Mouse (Mus musculus) midbrain, embryonic 12.5 days (tissue): Measurements from ENCODE around the gene Rnf144a. TPM values are rescaled to one million over a fixed set of nuclear protein-coding genes. Genes with fewer than 3 reads are reported as not detected.
A peak's percentile ranks its signal among the peaks of the same experiment; 100 is the strongest.

ENCODE experiments used
- ATAC-seq: fragments of 200-750 bp; cut with Nextera tagmentation; 2 replicates; pipeline ENCODE4 v1.8.0; 2017; ENCODE audit warnings: low read depth, moderate TSS enrichment, moderate library complexity; ENCODE audit not compliant: low FRiP score
- H3K27ac ChIP-seq: fragments of 300-500 bp; sonication (generic); replicated peaks from 2 replicates; pipeline ENCODE4 v1.5.1; 2016; ENCODE audit warnings: mild to moderate bottlenecking
- H3K27me3 ChIP-seq: fragments of 300-500 bp; sonication (generic); 2 replicates; pipeline ENCODE4 v1.6.1; 2016; ENCODE audit warnings: mild to moderate bottlenecking
- H3K36me3 ChIP-seq: fragments of 300-500 bp; sonication (generic); 2 replicates; pipeline ENCODE4 v1.6.1; 2016
- H3K4me1 ChIP-seq: fragments of 300-500 bp; sonication (generic); 2 replicates; pipeline ENCODE4 v1.6.1; 2016
- H3K4me2 ChIP-seq: fragments of 300-500 bp; sonication (generic); replicated peaks from 2 replicates; pipeline ENCODE4 v1.6.1; 2016; ENCODE audit warnings: mild to moderate bottlenecking, moderate library complexity
- H3K4me3 ChIP-seq: fragments of 300-500 bp; sonication (generic); 2 replicates; pipeline ENCODE4 v1.5.1; 2016; ENCODE audit warnings: mild to moderate bottlenecking
- H3K9ac ChIP-seq: fragments of 300-500 bp; sonication (generic); replicated peaks from 2 replicates; pipeline ENCODE4 v1.6.1; 2016; ENCODE audit warnings: mild to moderate bottlenecking, moderate library complexity
- H3K9me3 ChIP-seq: fragments of 300-500 bp; sonication (generic); 2 replicates; pipeline ENCODE4 v1.6.1; 2016; ENCODE audit warnings: mild to moderate bottlenecking
- WGBS: fragments of 180-500 bp; shearing (Covaris S2); methylation state at CpG from one replicate; pipeline ENCODE4 v1.1.7; 2016; 5-methylcytosine and 5-hydroxymethylcytosine counted together
- polyA plus RNA-seq: library from polyadenylated mRNA; unstranded; fragments of >200 nt; fragmentation: Nextera tagmentation; extraction: Ambion mirVana; gene quantifications from 2 replicates; pipeline ENCODE4 v1.2.1, GENCODE M21; 2016

The Rnf144a gene
- polyA plus RNA-seq = 42.7 and 43.4 TPM in 2 replicates

- peaks cover 31% of the 10 kb centered on the region for H3K4me1 ChIP-seq
- H3K9me3 ChIP-seq = no peaks in the 10 kb centered on the region
- peak; percentile 90 for ATAC-seq
- H3K36me3 ChIP-seq = no peaks in the 10 kb centered on the region
- peak within 1 kb of the TSS; percentile 81 for H3K27ac ChIP-seq
- peak within 1 kb of the TSS; percentile 91 for H3K4me3 ChIP-seq
- peak within 1 kb of the TSS; percentile 73 for H3K4me2 ChIP-seq
- no peaks in the 10 kb centered on the region for H3K27me3 ChIP-seq
- peak within 1 kb of the TSS; percentile 98 for H3K9ac ChIP-seq
- 1% methylated on average over 32 of the region's 45 CpGs for WGBS
Measured at GRCm38 (mm10) chr12:26415104-26415771, at the start of gene Rnf144a. Rnf144a (minus strand) TSS chr12:26415254.

GRCm38 (mm10) chr12:26460091-26460490 is 45.0 kb upstream of the Rnf144a start:
- Histone ChIP-seq H3K4me1 (peaks cover 8% of the 10 kb centered on the region; the same call in 1 of the 2 replicates), H3K4me3 (no peak overlapping the region), H3K36me3 (no peaks in the 10 kb centered on the region), H3K27me3 (no peaks in the 10 kb centered on the region), H3K27ac (no peak overlapping the region), H3K9me3 (no peaks in the 10 kb centered on the region), H3K9ac (no peak overlapping the region), H3K4me2 (no peak overlapping the region)
- WGBS = 64% methylated on average over 2 of the region's 2 CpGs
- ATAC-seq = no peak

- H3K4me2 ChIP-seq = no peak within 1 kb of the TSS
- WGBS = 58% methylated on average over 13 of the region's 13 CpGs
- ATAC-seq = no peak
Measured at GRCm38 (mm10) chr12:26456028-26456698, 41.1 kb upstream of the Rnf144a start, which contains the start of gene Rsad2. Rsad2 (minus strand) TSS chr12:26456452.

GRCm38 (mm10) chr12:26454682-26455081 is 39.6 kb upstream of the Rnf144a start:
- H3K36me3 ChIP-seq = no peaks in the 10 kb centered on the region
- H3K4me3 ChIP-seq = no peak overlapping the region
- H3K9ac ChIP-seq = no peak overlapping the region
- no peaks in the 10 kb centered on the region for H3K27me3 ChIP-seq
- H3K4me1 ChIP-seq = peaks cover 8% of the 10 kb centered on the region; the same call in 1 of the 2 replicates
- no peak for ATAC-seq
- no peak overlapping the region for H3K4me2 ChIP-seq
- 64% methylated on average over 5 of the region's 5 CpGs for WGBS
- no peaks in the 10 kb centered on the region for H3K9me3 ChIP-seq
- no peak overlapping the region for H3K27ac ChIP-seq

More at GRCm38 (mm10) chr12:26456028-26456698, 41.1 kb upstream of the Rnf144a start, which contains the start of gene Rsad2:
- Histone ChIP-seq H3K36me3 (no peaks in the 10 kb centered on the region), H3K27ac (no peak within 1 kb of the TSS), H3K4me3 (no peak within 1 kb of the TSS), H3K9me3 (no peaks in the 10 kb centered on the region), H3K4me1 (peaks cover 8% of the 10 kb centered on the region; the same call in 1 of the 2 replicates), H3K9ac (no peak within 1 kb of the TSS), H3K27me3 (no peaks in the 10 kb centered on the region)

- no peak overlapping the region for H3K27ac ChIP-seq
- no peaks in the 10 kb centered on the region for H3K9me3 ChIP-seq
- H3K4me1 ChIP-seq = peaks cover 8% of the 10 kb centered on the region; the same call in 1 of the 2 replicates
- no peaks in the 10 kb centered on the region for H3K27me3 ChIP-seq
- ATAC-seq = no peak
- no peak overlapping the region for H3K9ac ChIP-seq
- no peak overlapping the region for H3K4me3 ChIP-seq
- 79% methylated on average over 4 of the region's 4 CpGs for WGBS
- no peaks in the 10 kb centered on the region for H3K36me3 ChIP-seq
- H3K4me2 ChIP-seq = no peak overlapping the region
Measured at GRCm38 (mm10) chr12:26452951-26453350, 37.9 kb upstream of the Rnf144a start.

- no peak for ATAC-seq
- Histone ChIP-seq H3K4me1 (peaks cover 3% of the 10 kb centered on the region; the same call in 1 of the 2 replicates), H3K27ac (no peak overlapping the region), H3K36me3 (no peaks in the 10 kb centered on the region), H3K9ac (no peak overlapping the region), H3K9me3 (no peaks in the 10 kb centered on the region), H3K4me3 (no peak overlapping the region), H3K4me2 (no peak overlapping the region), H3K27me3 (no peaks in the 10 kb centered on the region)
- WGBS = 68% methylated on average over 1 of the region's 1 CpGs
Measured at GRCm38 (mm10) chr12:26451150-26451549, 36.1 kb upstream of the Rnf144a start.

GRCm38 (mm10) chr12:26449483-26449882 is 34.4 kb upstream of the Rnf144a start:
- H3K27me3 ChIP-seq = no peaks in the 10 kb centered on the region
- H3K4me1 ChIP-seq = no peaks in the 10 kb centered on the region
- no peak overlapping the region for H3K27ac ChIP-seq
- H3K4me2 ChIP-seq = no peak overlapping the region
- ATAC-seq = no peak
- H3K9me3 ChIP-seq = no peaks in the 10 kb centered on the region
- 97% methylated on average over 2 of the region's 2 CpGs for whole genome bisulfite sequencing
- no peak overlapping the region for H3K9ac ChIP-seq
- H3K36me3 ChIP-seq = no peaks in the 10 kb centered on the region
- H3K4me3 ChIP-seq = no peak overlapping the region

- Histone ChIP-seq H3K9ac (no peak overlapping the region), H3K4me2 (no peak overlapping the region), H3K27me3 (no peaks in the 10 kb centered on the region), H3K9me3 (no peaks in the 10 kb centered on the region), H3K4me3 (no peak overlapping the region), H3K4me1 (no peaks in the 10 kb centered on the region), H3K36me3 (no peaks in the 10 kb centered on the region), H3K27ac (no peak overlapping the region)
- 93% methylated on average over 4 of the region's 4 CpGs for WGBS
- no peak for ATAC-seq
Measured at GRCm38 (mm10) chr12:26446377-26447045, 31.5 kb upstream of the Rnf144a start.

GRCm38 (mm10) chr12:26444511-26444910 is 29.5 kb upstream of the Rnf144a start:
- H3K36me3 ChIP-seq = no peaks in the 10 kb centered on the region
- no peaks in the 10 kb centered on the region for H3K9me3 ChIP-seq
- no peak overlapping the region for H3K27ac ChIP-seq
- no peaks in the 10 kb centered on the region for H3K4me1 ChIP-seq
- H3K27me3 ChIP-seq = no peaks in the 10 kb centered on the region
- WGBS = 85% methylated on average over 2 of the region's 2 CpGs
- H3K4me2 ChIP-seq = no peak overlapping the region
- H3K9ac ChIP-seq = no peak overlapping the region
- ATAC-seq = no peak
- no peak overlapping the region for H3K4me3 ChIP-seq

- Histone ChIP-seq H3K36me3 (no peaks in the 10 kb centered on the region), H3K27me3 (no peaks in the 10 kb centered on the region), H3K4me3 (no peak overlapping the region), H3K4me2 (no peak overlapping the region), H3K9ac (no peak overlapping the region), H3K9me3 (no peaks in the 10 kb centered on the region), H3K4me1 (no peaks in the 10 kb centered on the region), H3K27ac (no peak overlapping the region)
- ATAC-seq = no peak
- 7% methylated on average over 2 of the region's 2 CpGs for WGBS
Measured at GRCm38 (mm10) chr12:26444054-26444453, 29.0 kb upstream of the Rnf144a start.

GRCm38 (mm10) chr12:26439366-26439765 is 24.3 kb upstream of the Rnf144a start:
- Histone ChIP-seq H3K4me2 (no peak overlapping the region), H3K9me3 (no peaks in the 10 kb centered on the region), H3K4me1 (no peaks in the 10 kb centered on the region), H3K36me3 (no peaks in the 10 kb centered on the region), H3K4me3 (no peak overlapping the region), H3K9ac (no peak overlapping the region), H3K27ac (no peak overlapping the region), H3K27me3 (no peaks in the 10 kb centered on the region)
- 86% methylated on average over 3 of the region's 3 CpGs for WGBS
- no peak for ATAC-seq

GRCm38 (mm10) chr12:26437950-26438349 is 22.9 kb upstream of the Rnf144a start:
- 81% methylated on average over 3 of the region's 3 CpGs for WGBS
- H3K27me3 ChIP-seq = no peaks in the 10 kb centered on the region
- no peaks in the 10 kb centered on the region for H3K36me3 ChIP-seq
- ATAC-seq = no peak
- no peaks in the 10 kb centered on the region for H3K9me3 ChIP-seq
- H3K27ac ChIP-seq = no peak overlapping the region
- H3K4me1 ChIP-seq = no peaks in the 10 kb centered on the region
- H3K9ac ChIP-seq = no peak overlapping the region
- H3K4me2 ChIP-seq = no peak overlapping the region
- no peak overlapping the region for H3K4me3 ChIP-seq
